Mouse (Mus musculus) limb, embryonic 11.5 days (tissue): ENCODE data around the gene Defb35. TPM values are rescaled to one million over a fixed set of nuclear protein-coding genes. Genes with fewer than 3 reads are reported as not detected.
"Not testable (repeated sequence)": the region's sequence is repeated elsewhere in the genome, so short reads cannot be mapped to it uniquely, and the experiment has no call there.

ENCODE experiments used
- ATAC-seq: fragments of 200-750 bp; cut with Nextera tagmentation; 2 replicates; pipeline ENCODE4 v1.8.0; 2017; ENCODE audit warnings: low read depth; ENCODE audit not compliant: insufficient number of reproducible peaks, low FRiP score, low TSS enrichment
- DNase-seq: peaks from one replicate; pipeline ENCODE4 v3.0.0-alpha.2; 2015; ENCODE audit warnings: low spot score
- H3K27ac ChIP-seq: fragments of 300-500 bp; sonication (generic); replicated peaks from 2 replicates; pipeline ENCODE4 v1.5.1; 2014; ENCODE audit warnings: low read depth, mild to moderate bottlenecking, low read length
- H3K27me3 ChIP-seq: fragments of 300-500 bp; sonication (generic); 2 replicates; pipeline ENCODE4 v1.6.1; 2014; ENCODE audit warnings: mild to moderate bottlenecking, low read length, mixed read lengths; ENCODE audit not compliant: control insufficient read depth, insufficient read depth
- H3K36me3 ChIP-seq: fragments of 300-500 bp; sonication (generic); 2 replicates; pipeline ENCODE4 v1.6.1; 2014; ENCODE audit warnings: mild to moderate bottlenecking, low read length, moderate library complexity, mixed read lengths; ENCODE audit not compliant: control insufficient read depth, insufficient read depth
- H3K4me1 ChIP-seq: fragments of 300-500 bp; sonication (generic); 2 replicates; pipeline ENCODE4 v1.6.1; 2014; ENCODE audit warnings: low read length, mixed read lengths; ENCODE audit not compliant: control insufficient read depth, insufficient read depth
- H3K4me2 ChIP-seq: fragments of 300-500 bp; sonication (generic); 2 replicates; pipeline ENCODE4 v1.6.1; 2014; ENCODE audit warnings: low read depth, mild to moderate bottlenecking, moderate library complexity; ENCODE audit not compliant: severe bottlenecking
- H3K4me3 ChIP-seq: fragments of 300-500 bp; sonication (generic); 2 replicates; pipeline ENCODE4 v1.5.1; 2014; ENCODE audit warnings: low read depth, low read length
- H3K9ac ChIP-seq: fragments of 300-500 bp; sonication (generic); 2 replicates; pipeline ENCODE4 v1.6.1; 2014; ENCODE audit warnings: mild to moderate bottlenecking, low read length
- H3K9me3 ChIP-seq: fragments of 300-500 bp; sonication (generic); 2 replicates; pipeline ENCODE4 v1.6.1; 2016; ENCODE audit warnings: low read length; ENCODE audit not compliant: control insufficient read depth
- WGBS: fragments of 180-500 bp; shearing (Covaris S2); extraction: QIAGEN DNeasy Blood & Tissue Kit; methylation state at CpG from one replicate; pipeline ENCODE4 v1.1.7; 2014; 5-methylcytosine and 5-hydroxymethylcytosine counted together
- polyA plus RNA-seq: library from polyadenylated mRNA; unstranded; fragments of >200 nt; fragmentation: Nextera tagmentation; extraction: Ambion mirVana; gene quantifications from 2 replicates; pipeline ENCODE4 v1.2.1, GENCODE M21; 2014

Gene Defb35
- polyA plus RNA-seq = not detected in 2 replicates

GRCm38 (mm10) chr8:21938052-21938451 lies at the start of gene Defb35:
Gene Defb35 (plus strand): TSS chr8:21938352.
- H3K27me3 ChIP-seq = not testable (repeated sequence)

DNA sequence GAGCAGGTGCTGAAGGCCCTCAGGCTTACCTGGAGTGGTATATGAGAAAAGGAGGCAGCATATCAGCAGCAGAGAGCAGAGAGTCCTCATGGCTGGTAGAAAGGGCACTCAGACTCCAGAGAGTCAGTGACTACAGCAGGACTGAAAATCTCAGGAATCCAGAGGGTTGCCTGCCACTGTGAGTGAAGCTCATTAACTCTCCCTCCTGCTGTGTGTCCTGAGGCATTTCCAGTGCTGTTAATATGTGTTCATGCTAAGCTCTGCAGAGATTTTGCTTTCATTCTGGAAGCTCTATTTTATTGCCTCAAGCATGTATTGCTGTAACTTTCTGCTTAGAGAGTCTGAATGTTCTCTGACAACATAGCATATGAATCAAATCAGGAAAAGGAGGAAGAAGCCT lies 31.9 kb upstream of the Defb35 start, which contains the start of gene Defb11:
Gene Defb11, minus strand, starts transcription at position 123 of the 400 bp plus-strand sequence.
- H3K9me3 ChIP-seq, H3K9ac ChIP-seq, H3K4me1 ChIP-seq, H3K4me3 ChIP-seq, H3K36me3 ChIP-seq, H3K27me3 ChIP-seq, H3K27ac ChIP-seq, H3K4me2 ChIP-seq: not testable (repeated sequence)
- ATAC-seq (peak; percentile 31; the same call in 1 of the 2 replicates), DNase-seq (peak; percentile 66)

More at GRCm38 (mm10) chr8:21938052-21938451, at the start of gene Defb35:
- not testable (repeated sequence) for H3K4me2 ChIP-seq, H3K27ac ChIP-seq, DNase-seq, ATAC-seq, H3K4me1 ChIP-seq, H3K36me3 ChIP-seq, H3K9ac ChIP-seq, H3K4me3 ChIP-seq, H3K9me3 ChIP-seq
- WGBS = 88% methylated on average over 4 of the region's 4 CpGs

GRCm38 (mm10) chr8:21911931-21912330 lies 26.2 kb upstream of the Defb35 start:
- no peak for ATAC-seq
- Histone ChIP-seq H3K36me3 (no peaks in the 10 kb centered on the region), H3K4me2 (no peak overlapping the region), H3K27ac (no peak overlapping the region), H3K9me3 (no peaks in the 10 kb centered on the region), H3K27me3 (no peaks in the 10 kb centered on the region), H3K4me3 (no peak overlapping the region), H3K4me1 (no peaks in the 10 kb centered on the region), H3K9ac (no peak overlapping the region)
- WGBS = 7% methylated on average over 1 of the region's 1 CpGs
- no peak for DNase-seq

DNA sequence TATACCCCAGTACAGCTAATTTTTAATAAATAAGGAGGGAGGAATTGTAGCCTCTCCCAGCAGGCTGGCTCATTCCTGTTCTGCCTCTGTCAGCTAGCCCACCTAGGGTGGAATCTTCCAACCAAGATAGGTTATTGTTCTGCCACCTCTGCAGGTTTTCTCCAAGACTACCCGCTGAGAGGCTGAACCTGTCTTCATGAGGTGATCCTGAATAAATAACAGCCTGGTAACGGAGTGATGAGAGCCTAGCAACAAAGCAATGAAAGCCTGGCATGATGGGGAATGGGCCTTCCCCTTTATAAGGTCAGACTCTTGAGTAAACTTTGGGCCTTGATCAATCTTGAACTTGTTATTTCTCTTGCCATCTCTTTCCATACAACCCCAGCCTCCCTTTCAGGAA lies 25.6 kb upstream of the Defb35 start:
- DNase-seq = no peak
- no peak overlapping the region for H3K9ac ChIP-seq
- no peak overlapping the region for H3K4me2 ChIP-seq
- H3K27me3 ChIP-seq = no peaks in the 10 kb centered on the region
- no peak for ATAC-seq
- no peak overlapping the region for H3K4me3 ChIP-seq
- H3K4me1 ChIP-seq = no peaks in the 10 kb centered on the region
- no peak overlapping the region for H3K27ac ChIP-seq
- no peaks in the 10 kb centered on the region for H3K9me3 ChIP-seq
- H3K36me3 ChIP-seq = no peaks in the 10 kb centered on the region
- 29% methylated on average over 2 of the region's 2 CpGs for WGBS

GRCm38 (mm10) chr8:21915625-21916024 lies 22.5 kb upstream of the Defb35 start:
- H3K4me3 ChIP-seq = no peak overlapping the region
- WGBS = 86% methylated on average over 3 of the region's 3 CpGs
- H3K27me3 ChIP-seq = no peaks in the 10 kb centered on the region
- no peaks in the 10 kb centered on the region for H3K9me3 ChIP-seq
- no peaks in the 10 kb centered on the region for H3K36me3 ChIP-seq
- H3K4me2 ChIP-seq = no peak overlapping the region
- ATAC-seq = no peak
- H3K9ac ChIP-seq = no peak overlapping the region
- no peaks in the 10 kb centered on the region for H3K4me1 ChIP-seq
- no peak for DNase-seq
- no peak overlapping the region for H3K27ac ChIP-seq

DNA sequence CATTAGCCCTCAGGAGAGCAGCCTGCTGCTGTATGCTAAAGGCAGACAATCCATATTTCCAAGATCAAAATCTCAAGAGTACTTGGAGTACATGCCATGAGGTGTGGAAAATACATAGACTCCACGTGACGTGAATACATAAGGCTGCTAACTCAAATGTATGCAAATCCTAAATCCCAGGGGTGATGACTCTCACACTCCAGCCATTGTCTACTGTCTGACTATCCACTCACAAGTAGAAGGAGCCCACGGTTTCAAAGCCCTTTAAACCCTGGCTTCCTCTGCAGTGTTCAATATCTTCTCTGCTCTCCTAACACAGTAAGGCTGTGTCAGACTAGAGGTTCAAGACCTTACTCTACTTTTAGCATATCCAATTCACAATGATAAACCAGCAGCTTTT lies 7.4 kb upstream of the Defb35 start:
- H3K27me3 ChIP-seq, DNase-seq, H3K27ac ChIP-seq, H3K4me3 ChIP-seq, ATAC-seq, H3K4me1 ChIP-seq, H3K4me2 ChIP-seq, H3K9me3 ChIP-seq, H3K9ac ChIP-seq, H3K36me3 ChIP-seq: not testable (repeated sequence)
- 86% methylated on average over 3 of the region's 3 CpGs for WGBS

- Histone ChIP-seq H3K4me3 (no peak within 1 kb of the TSS), H3K4me1 (no peaks in the 10 kb centered on the region), H3K36me3 (no peaks in the 10 kb centered on the region), H3K27me3 (no peaks in the 10 kb centered on the region), H3K4me2 (no peak within 1 kb of the TSS), H3K27ac (no peak within 1 kb of the TSS), H3K9ac (no peak within 1 kb of the TSS), H3K9me3 (no peaks in the 10 kb centered on the region)
- 87% methylated on average over 6 of the region's 6 CpGs for WGBS
- DNase-seq (no peak), ATAC-seq (no peak)
These were observed 5.5 kb upstream of the Defb35 start, which contains the start of gene Defb15 for GRCm38 (mm10) chr8:21932610-21933009. Gene Defb15 (minus strand): TSS chr8:21932710.

- H3K4me2 ChIP-seq = no peak within 1 kb of the TSS
- no peaks in the 10 kb centered on the region for H3K27me3 ChIP-seq
These were observed 8.3 kb downstream of the Defb35 start, which contains the start of gene Defb13 for GRCm38 (mm10) chr8:21946462-21946861. Gene Defb13 (plus strand): TSS chr8:21946762.

More at GRCm38 (mm10) chr8:21946462-21946861, 8.3 kb downstream of the Defb35 start, which contains the start of gene Defb13:
- DNase-seq = no peak
- no peak for ATAC-seq
- Histone ChIP-seq H3K27ac (no peak within 1 kb of the TSS), H3K9ac (no peak within 1 kb of the TSS), H3K36me3 (no peaks in the 10 kb centered on the region), H3K9me3 (no peaks in the 10 kb centered on the region), H3K4me3 (no peak within 1 kb of the TSS), H3K4me1 (no peaks in the 10 kb centered on the region)
- WGBS = 84% methylated on average over 6 of the region's 6 CpGs
